Mouse (Mus musculus): ENCODE data around the gene B3galt4. TPM values are rescaled to one million over a fixed set of nuclear protein-coding genes. Genes with fewer than 3 reads are reported as not detected.
A peak's percentile ranks its signal among the peaks of the same experiment; 100 is the strongest.

Gene B3galt4
- polyA plus RNA-seq, 1 experiment = 9.9 TPM

DNA sequence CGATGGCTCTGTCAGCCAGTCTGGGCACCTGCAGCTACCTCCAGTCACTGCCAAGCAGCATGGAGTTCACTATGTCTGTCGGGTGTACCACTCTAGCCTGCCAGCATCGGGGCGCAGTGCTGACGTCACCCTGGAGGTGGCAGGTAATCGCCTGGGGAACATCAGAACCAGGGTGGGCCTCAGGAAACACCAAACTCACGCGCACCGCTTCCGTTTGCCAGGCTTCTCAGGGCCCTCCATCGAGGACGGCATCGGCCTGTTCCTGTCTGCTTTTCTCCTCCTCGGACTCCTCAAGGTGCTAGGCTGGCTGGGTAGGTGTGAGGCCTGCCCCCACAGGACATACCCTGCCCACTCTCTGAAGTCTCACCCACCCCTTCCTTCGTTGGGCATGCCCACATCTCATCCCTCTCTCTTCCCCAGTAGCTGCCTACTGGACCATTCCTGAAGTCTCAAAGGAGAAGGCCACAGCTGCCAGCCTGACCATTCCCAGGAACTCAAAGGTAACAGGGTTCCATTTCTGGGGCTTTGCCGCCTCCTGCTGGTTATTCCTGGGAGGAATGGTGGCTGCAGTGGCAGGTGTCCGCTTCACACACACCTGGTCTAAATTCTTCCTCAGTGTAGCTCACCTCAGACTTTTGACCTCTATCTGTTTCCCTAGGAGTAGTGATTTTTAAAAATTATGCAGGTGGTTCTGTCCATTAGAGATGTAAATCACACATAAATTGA lies 24.9 kb downstream of the B3galt4 start:
- DNase-seq (ENCODE audit: low read depth) = no peak
- TF ChIP-seq CTCF (IDR thresholded peaks at IDR 0.05; ENCODE audit: borderline replicate concordance, extremely low read depth, insufficient read depth, insufficient read length) (peak; percentile 47; the same call in 1 of the 2 replicates), POLR2A (IDR thresholded peaks at IDR 0.05; ENCODE audit: borderline replicate concordance, extremely low read depth, insufficient read depth, insufficient read length, poor library complexity, severe bottlenecking) (no peak)

DNA sequence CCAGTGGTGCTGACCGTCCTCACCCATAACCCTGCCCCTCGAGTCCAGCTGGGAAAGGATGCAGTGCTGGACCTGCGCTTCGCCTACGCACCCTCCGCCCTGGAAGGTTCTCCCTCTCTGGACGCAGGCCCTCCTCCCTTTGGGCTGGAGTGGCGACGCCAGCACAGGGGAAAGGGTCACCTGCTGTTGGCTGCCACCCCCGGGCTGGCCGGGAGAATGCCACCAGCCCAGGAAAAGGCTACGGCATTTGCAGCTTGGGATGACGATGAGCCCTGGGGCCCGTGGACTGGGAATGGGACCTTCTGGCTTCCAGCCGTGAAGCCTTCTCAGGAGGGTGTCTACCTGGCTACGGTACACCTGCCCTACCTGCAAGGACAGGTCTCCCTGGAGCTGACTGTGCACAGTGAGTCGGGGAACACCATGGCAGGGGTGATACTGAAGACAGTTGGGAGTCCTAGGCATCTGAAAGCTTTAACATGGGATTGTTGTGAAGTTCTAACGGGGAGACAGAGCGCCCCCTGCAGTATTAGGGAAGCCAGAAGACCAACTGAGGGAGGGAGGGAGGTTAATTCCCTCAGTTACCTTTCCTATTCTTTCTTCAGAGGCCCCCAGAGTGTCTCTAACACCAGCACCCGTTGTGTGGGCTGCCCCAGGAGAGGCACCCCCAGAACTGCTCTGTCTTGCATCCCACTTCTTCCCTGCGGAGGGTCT lies 25.7 kb downstream of the B3galt4 start:
- DNase-seq (ENCODE audit: low read depth) = no peak
- TF ChIP-seq POLR2A (IDR thresholded peaks at IDR 0.05; ENCODE audit: borderline replicate concordance, extremely low read depth, insufficient read depth, insufficient read length, poor library complexity, severe bottlenecking) = no peak
- TF ChIP-seq CTCF (IDR thresholded peaks at IDR 0.05; ENCODE audit: borderline replicate concordance, extremely low read depth, insufficient read depth, insufficient read length) = no peak

DNA sequence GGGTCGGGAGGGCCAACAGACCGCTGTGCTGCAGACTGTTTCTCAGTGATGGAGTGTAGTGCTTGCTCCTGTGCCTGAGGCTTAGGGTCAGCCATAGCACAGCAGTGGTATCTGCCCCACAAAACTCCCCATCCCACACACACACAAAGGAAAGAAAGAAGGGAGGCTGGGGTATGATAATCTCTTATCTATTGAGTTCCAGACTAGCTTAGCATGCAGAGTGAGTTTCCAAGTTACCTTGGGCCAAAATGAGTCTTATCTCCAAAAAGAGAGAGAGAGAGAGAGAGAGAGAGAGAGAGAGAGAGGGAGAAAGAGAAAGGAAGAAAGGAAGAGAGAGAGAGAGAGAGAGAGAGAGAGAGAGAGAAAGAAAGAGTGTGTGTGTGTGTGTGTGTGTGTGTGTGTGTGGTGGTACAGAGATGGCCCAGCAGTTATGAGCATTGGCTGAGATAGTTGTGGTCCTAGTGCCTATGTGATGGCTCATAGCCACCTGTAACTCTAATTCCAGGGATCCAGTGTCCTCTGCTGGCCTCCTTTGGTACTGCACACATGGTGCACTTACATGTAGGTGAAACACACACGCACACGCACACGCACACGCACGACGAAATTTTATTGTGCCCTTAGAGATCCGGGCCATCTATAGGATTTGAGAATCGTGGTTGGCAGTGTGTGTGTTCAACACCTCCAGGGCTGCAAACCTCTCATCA lies 26.6 kb downstream of the B3galt4 start:
- no peak for DNase-seq (ENCODE audit: low read depth)
- TF ChIP-seq POLR2A (IDR thresholded peaks at IDR 0.05; ENCODE audit: borderline replicate concordance, extremely low read depth, insufficient read depth, insufficient read length, poor library complexity, severe bottlenecking) = no peak
- TF ChIP-seq CTCF (IDR thresholded peaks at IDR 0.05; ENCODE audit: borderline replicate concordance, extremely low read depth, insufficient read depth, insufficient read length) = peak; percentile 33; the same call in 1 of the 2 replicates

DNA sequence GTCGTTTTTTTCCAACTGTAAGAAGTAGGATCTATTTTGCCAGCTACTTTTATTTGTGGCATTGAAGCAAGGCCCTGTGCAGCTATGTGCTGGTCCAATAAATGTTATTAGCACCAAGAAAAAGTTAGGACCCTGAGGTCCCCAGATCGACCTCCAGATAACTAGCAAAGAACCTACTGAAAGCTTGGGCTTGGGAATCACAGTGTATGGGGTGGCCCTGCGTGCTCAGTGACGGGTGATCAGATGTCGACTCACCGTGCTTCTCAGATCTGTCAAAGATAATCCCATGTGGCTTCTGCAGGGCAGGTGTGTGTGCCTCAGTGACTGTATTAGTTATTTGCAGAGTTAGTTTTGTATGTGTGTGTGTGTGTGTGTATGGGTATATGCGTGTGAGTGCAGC lies 29.9 kb downstream of the B3galt4 start:
- no peak for DNase-seq (ENCODE audit: low read depth)
- no peak for TF ChIP-seq POLR2A (IDR thresholded peaks at IDR 0.05; ENCODE audit: borderline replicate concordance, extremely low read depth, insufficient read depth, insufficient read length, poor library complexity, severe bottlenecking)
- no peak for TF ChIP-seq CTCF (IDR thresholded peaks at IDR 0.05; ENCODE audit: borderline replicate concordance, extremely low read depth, insufficient read depth, insufficient read length)

DNA sequence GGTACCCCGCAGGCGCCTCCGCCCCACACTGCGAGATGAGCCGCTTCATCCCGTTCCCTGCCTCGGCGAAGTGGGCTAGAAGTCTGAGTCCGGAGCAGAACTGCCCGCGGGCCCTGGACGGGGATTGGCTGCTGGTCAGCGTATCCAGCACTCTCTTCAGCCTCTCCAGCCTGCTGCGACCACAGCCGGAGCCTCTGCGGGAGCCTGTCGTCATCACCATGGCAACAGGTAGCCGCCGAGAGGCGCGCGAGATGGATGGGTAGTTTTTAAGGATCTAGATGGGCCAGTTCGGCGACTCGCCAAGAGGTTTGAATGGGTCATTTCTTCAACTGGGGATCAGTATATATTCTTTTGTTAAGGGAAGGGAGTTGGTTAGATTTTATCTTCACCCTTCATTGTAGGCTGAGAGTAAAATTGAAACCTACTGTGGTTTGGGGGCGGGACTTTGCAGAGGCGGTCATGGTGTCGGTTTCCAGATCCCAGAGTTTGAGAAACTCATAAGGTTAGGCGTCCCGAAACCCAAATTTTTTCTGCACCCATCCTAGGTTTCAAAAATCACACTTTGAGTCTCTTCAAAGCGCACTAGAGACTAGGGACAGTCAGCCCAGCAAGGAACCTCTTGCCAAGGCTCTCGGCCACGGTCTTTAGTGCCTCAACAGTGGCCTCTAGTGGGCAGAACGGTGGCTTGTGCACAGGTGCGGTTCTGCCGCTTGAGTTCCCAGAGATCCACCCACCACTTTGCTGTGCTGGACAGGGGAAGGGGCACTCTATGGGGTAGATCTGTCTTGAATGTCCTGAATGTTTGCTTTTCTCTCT lies 30.8 kb downstream of the B3galt4 start:
- DNase-seq (ENCODE audit: low read depth) = peak; percentile 87
- no peak for TF ChIP-seq POLR2A (IDR thresholded peaks at IDR 0.05; ENCODE audit: borderline replicate concordance, extremely low read depth, insufficient read depth, insufficient read length, poor library complexity, severe bottlenecking)
- peak; percentile 88 for TF ChIP-seq CTCF (IDR thresholded peaks at IDR 0.05; ENCODE audit: borderline replicate concordance, extremely low read depth, insufficient read depth, insufficient read length)

DNA sequence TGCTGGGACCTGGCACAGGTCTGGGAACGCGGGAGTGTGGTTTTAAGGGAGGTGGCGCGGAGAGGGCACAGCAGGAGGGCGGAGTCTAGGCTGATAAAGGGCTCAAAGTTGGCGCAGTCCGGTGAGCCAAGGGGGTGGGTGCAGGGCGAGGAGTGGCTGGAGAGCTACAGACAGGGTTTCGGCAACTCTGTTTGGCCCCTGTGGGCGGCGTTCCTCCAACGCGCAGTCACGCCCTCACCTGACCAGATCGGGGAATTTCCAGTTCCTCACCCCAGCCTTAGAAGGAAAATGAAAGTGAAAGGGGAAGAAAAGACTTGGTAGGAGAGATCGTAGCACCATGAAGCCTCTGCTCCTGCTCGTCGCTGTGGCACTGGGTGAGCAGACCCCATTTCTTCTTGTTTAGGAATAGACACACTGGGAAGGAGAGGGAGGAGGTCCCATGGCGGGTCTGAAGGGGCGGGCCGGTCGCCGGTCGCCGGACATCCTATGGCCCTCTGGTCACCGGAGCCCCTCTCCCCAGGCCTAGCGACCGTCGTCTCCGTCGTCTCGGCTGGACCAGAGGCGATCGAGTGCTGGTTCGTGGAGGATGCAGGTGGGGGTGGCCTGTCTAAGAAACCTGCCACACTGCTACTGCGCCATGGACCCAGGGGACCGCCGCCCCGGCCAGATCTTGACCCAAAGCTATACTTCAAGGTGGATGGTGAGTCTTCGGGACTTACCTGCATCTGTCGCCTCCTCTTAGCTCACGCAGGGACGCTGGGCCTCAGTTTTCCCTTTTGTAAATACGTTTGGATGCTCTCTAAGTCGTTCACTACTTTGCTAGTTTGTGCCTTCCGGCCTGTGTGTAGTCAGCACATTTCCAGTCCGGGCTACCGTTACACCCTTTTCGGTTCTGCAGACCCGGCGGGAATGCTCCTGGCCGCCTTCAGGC lies 31.7 kb downstream of the B3galt4 start:
- peak; percentile 54 for DNase-seq (ENCODE audit: low read depth)
- TF ChIP-seq POLR2A (IDR thresholded peaks at IDR 0.05; ENCODE audit: borderline replicate concordance, extremely low read depth, insufficient read depth, insufficient read length, poor library complexity, severe bottlenecking) (no peak), CTCF (IDR thresholded peaks at IDR 0.05; ENCODE audit: borderline replicate concordance, extremely low read depth, insufficient read depth, insufficient read length) (no peak)

DNA sequence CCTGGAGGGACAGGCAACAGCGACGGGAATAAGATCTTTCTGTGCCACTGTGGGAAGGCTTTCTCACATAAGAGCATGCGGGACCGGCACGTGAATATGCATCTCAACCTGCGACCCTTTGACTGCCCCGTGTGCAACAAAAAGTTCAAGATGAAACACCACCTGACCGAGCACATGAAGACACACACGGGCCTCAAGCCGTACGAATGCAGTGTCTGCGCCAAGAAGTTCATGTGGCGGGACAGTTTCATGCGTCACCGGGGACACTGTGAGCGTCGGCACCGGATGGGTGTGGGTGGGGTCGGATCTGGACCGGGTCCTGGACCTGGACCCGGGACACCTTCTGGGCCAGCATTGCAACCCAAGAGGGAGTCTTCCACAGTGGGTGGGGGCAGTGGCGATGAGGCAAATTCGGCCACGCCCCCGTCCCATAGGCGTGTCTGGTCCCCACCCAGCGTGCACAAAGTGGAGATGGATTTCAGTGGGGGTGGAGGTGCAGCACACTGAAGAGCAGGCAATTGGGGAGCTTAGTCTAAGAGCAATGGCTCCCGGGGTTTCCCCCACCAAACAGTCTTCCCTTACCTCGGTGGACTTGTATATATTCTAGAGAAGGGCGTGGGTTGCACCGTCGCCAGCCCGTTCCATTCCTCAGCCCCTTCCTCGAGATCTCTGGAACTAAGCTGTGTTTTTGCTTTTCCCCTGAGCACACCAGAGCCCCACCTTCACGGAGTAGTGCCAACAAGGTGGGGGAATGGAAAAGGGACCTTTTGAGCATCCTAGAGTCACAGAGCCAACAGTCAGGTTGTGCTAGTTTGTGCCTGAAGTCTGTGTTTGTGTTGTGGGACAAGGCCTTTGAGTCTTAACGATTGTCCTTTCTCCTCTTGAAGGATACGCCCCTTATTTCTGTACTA lies 32.7 kb downstream of the B3galt4 start:
- no peak for TF ChIP-seq CTCF (IDR thresholded peaks at IDR 0.05; ENCODE audit: borderline replicate concordance, extremely low read depth, insufficient read depth, insufficient read length)
- TF ChIP-seq POLR2A (IDR thresholded peaks at IDR 0.05; ENCODE audit: borderline replicate concordance, extremely low read depth, insufficient read depth, insufficient read length, poor library complexity, severe bottlenecking) = no peak
- DNase-seq (ENCODE audit: low read depth) = no peak

DNA sequence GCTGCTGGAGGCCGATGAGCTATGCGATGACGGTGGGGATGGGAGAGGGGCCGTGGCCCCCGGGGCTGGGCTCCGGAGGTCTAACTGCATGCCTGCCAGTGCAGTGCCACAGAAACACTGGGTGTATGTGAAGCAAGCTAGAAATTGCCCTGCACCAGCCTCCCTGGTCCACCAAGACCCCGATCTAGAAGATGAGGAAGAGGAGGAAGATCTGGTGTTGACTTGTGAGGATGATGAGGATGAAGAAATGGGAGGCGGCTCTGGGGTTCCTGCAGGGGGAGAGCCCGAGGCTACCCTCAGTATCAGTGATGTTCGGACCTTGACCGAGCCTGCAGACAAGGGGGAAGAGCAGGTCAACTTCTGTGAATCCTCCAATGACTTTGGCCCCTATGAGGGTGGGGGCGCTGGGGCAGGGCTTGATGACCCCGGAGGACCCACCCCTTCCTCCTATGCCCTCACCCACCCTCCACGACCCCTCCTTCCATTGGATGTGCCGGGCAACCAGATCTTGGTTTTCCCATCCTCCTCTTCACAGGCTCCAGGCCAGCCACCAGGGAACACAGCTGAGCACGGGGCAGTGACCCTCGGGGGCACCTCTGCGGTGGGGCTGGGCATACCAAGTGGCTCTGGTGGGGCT lies 33.5 kb downstream of the B3galt4 start:
- no peak for DNase-seq (ENCODE audit: low read depth)

More for the DNA sequence above, 33.5 kb downstream of the B3galt4 start:
- TF ChIP-seq CTCF (IDR thresholded peaks at IDR 0.05; ENCODE audit: borderline replicate concordance, extremely low read depth, insufficient read depth, insufficient read length) (no peak), POLR2A (IDR thresholded peaks at IDR 0.05; ENCODE audit: borderline replicate concordance, extremely low read depth, insufficient read depth, insufficient read length, poor library complexity, severe bottlenecking) (no peak)
